Mouse (Mus musculus) thymus, postnatal 14 days (tissue): ENCODE data around the gene Elovl6.

Source experiments
- DNase-seq: peaks from one replicate; pipeline ENCODE4 v3.0.0; 2021

Elovl6 gene

DNA sequence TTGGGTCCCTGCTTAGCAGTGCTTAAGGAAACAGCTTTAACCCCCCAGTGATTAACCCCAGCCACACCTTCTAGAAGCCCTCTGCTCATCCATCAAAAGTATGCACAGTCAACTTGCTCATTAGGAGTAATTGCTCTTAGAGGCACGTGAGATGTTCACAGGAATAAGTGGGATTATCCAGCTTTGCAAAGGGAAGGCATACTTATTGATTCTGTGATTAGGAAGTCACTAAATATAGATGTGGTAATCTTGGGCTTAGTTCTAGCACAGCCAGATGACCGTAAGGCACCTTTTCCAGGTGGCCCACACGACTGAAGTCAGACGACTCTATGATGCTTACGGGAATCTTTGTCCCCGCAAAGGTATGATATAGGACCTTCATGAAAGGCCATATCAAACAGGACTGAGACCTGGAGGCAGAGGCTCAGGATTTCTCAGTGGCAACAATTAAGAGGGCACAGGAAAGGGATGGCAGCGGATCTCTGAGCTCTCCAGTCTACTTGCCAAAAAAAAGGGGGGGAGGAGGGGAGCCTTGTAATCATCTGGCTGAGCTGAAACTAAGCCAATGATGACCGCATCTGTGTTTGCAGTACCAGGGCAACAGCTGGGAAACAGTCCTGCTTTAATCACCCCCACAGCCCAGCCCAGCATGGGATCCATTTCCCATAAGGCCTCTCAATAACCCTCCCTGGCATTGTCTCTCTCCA lies 117.6 kb downstream of the Elovl6 start:
- no peak for DNase-seq

DNA sequence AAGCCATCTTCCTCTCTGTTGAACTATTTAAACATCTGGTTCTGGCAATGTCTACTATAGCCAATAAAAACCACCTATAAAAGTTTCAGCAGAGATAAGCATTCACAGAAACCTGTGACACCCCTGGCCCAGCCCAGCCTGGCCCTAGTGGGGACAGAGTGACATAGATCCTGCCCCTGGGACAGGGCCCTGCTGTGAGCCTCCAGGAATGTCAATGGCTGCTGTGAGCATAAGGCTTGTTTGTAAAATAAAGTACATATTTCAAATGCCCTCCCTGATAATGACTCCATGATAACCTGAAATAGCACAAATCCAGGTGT lies 118.1 kb downstream of the Elovl6 start:
- DNase-seq: no peak

DNA sequence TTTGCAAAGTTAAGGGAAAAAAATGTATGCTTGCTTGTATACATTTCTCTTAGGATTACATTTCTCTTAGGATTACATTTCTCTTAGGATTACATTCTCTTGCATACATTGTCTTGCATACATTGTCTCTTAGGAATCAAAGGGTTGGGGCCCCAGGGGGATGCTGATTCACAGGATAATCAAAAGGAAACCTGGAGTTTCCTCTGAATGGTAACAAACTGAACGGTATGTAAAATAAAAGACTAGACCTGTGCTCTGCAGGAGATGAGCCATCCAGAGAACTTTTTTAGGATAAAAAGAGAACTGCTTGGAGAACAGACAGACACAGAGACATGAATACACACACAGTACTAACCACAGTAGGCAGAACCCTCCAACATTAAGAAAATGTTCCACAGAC lies 118.8 kb downstream of the Elovl6 start:
- DNase-seq: no peak

GRCm38 (mm10) chr3:129651765-129652164 lies 119.6 kb downstream of the Elovl6 start:
- no peak for DNase-seq

GRCm38 (mm10) chr3:129652476-129652875 lies 120.3 kb downstream of the Elovl6 start:
- DNase-seq: no peak

DNA sequence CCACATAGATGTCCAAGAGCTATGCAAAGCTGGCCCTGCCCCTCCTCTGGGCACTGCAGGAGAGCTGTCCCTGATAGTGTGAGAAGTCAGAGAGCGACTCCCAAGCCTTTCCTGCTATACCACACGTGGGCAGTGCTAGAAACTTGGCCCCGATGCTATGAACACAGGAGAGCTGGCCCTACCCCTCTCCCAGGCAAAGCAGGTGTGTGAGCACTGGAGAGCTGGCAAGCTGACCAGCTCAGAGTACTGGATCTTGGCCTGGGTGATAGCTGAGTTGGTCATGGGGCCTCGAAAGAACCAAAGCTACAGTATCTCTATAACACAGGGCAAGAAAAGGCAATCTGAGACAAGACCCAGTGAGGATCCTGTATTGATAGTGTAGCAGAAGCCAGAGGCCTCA lies 124.4 kb downstream of the Elovl6 start:
- no peak for DNase-seq

- no peak for DNase-seq
These were observed 125.1 kb downstream of the Elovl6 start for GRCm38 (mm10) chr3:129657222-129657621.

GRCm38 (mm10) chr3:129657775-129658174 lies 125.6 kb downstream of the Elovl6 start:
- DNase-seq: no peak

DNA sequence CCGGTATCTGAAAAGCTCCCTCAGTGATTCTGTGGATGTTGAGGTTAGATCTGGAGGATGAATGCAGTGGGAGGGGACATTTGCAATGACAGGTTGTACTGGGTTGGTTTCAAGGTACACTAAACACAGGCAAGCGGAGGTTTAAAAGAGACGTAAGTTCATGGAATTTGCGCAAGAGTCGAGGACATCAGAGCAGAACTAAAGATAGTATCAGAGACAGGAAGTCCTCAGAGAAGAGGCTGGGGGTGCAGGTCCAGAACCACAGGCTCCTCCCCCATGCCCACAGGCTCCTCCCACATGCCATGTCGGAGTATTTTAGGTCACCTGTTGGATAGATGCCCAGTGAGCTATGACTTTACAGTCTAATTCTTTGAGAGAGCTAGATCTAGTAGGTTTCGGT lies 126.6 kb downstream of the Elovl6 start:
- DNase-seq: peak; percentile 62

DNA sequence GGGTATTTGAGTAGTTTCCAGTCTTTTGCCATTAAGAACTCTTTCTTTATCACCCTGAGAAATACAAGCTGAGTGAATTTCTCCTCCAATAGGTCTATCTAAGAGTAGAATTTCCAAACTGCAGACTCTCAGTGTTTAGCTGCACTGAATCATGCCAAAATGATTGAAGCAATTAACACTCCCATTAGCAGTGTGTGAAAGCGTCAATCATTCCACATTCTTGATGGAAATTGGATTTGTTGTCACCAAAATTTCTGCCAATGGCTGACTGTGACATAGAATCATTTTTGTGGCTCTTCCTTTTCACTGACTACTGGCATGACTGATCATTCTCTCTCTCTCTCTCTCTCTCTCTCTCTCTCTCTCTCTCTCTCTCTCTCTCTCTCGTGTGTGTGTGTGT lies 131.8 kb downstream of the Elovl6 start:
- DNase-seq: no peak

- no peak for DNase-seq
These were observed 143.8 kb downstream of the Elovl6 start for GRCm38 (mm10) chr3:129675923-129676322.

- DNase-seq: no peak
These were observed 148.1 kb downstream of the Elovl6 start for GRCm38 (mm10) chr3:129680258-129680657.

- no peak for DNase-seq
These were observed 149.7 kb downstream of the Elovl6 start for GRCm38 (mm10) chr3:129681841-129682240.

- DNase-seq: no peak
These were observed 150.2 kb downstream of the Elovl6 start for GRCm38 (mm10) chr3:129682389-129682788.

DNA sequence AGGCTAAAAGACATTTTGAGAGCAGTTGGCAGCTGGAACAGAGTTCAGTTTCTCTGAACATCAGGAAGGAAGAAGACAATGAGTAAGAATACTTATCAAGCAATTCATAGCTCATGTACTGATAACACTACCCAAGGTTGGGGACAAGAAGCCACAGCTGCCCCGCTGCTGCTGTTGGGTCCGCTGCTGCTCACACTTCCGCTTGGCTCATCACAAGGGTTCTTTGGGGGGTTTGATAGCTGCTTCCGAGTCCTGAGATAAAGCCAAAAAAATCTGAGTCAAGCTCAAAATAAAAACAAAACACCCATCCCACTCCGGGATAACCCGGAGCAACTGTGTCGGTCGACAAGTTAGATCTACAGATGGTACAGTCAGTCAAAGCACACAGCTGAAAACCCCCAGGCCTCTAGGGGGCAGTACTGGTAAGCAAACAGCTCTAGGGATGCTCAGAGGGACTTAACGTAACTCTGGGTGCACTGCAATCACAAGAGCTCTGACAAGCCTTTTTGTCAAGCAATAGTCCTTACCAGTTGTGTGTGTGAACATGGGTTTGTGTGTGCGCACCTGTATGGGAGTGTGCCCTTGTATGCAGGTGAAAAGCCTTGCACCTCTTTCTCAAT lies 151.0 kb downstream of the Elovl6 start:
- DNase-seq: peak; percentile 47

DNA sequence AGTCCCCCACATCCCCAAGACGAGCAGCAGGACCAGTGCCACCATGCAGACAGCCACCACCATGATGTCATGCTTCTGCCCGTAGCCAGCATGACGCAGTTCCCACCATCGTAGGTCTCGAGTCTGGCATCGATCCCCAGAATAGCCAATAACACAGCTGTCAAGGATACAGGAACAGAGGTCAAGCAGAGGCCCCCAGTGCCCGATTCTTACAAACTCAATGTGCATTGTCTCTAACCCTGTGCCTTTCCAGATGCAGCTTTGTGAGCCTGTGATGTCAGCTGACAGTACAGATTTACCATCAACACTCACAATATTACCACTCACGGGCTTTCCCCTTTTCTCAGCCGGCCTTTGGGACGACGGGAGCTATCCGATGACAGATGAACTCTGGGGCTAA lies 154.0 kb downstream of the Elovl6 start:
- DNase-seq: no peak

- DNase-seq: peak; percentile 64
These were observed 154.7 kb downstream of the Elovl6 start for GRCm38 (mm10) chr3:129686698-129687333.

- DNase-seq: no peak
These were observed 155.3 kb downstream of the Elovl6 start for GRCm38 (mm10) chr3:129687429-129687828.
